In the genomic region with DNA sequence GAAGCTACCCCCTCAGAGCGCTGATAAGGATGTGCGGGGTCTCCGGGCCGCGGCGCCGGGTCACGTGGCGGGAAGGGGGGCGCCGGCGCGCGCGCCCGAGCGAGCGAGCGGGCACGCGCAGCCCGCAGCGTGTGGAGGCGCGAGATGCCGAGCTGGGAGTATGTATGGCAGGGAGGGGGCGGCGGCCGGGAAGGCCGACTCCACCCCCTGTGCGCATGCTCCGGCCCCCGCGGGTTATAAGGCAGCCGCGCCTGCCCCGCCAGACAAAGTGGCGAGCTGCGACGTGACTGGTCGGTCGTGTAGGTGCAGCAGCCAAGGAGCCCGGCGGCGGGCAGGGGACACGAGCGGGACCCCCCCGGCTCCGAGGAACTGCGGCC, we compare ENCODE assay signal across 8 mouse cellular contexts. TPM values are rescaled to one million over a fixed set of nuclear protein-coding genes. Genes with fewer than 3 reads are reported as not detected.
DNase-seq lines count a peak whose midpoint lies in the region; ATAC-seq and TF ChIP-seq lines count a peak whose summit lies in the region.

Gene Slc16a1 (plus strand): TSS at position 266 of the 377 bp plus-strand sequence.

- H3K9ac ChIP-seq in heart, embryonic 12.5 days = peak within 1 kb of the TSS; percentile 92
- peak within 1 kb of the TSS; percentile 99 for H3K9ac ChIP-seq in liver, embryonic 12.5 days
- peak within 1 kb of the TSS; percentile 78 for H3K9ac ChIP-seq in stomach, embryonic 15.5 days

- ATAC-seq in heart, embryonic 12.5 days (ENCODE audit: insufficient number of reproducible peaks, low FRiP score) = peak; percentile 98
- ATAC-seq in liver, embryonic 12.5 days = peak; percentile 95
- ATAC-seq in stomach, embryonic 15.5 days (ENCODE audit: insufficient read depth, low FRiP score, low read depth) = peak; percentile 98

- peak; percentile 96 for DNase-seq in brain, embryonic 14.5 days (ENCODE audit: low read depth)
- peak; percentile 93 for DNase-seq in kidney, postnatal 10 days
- DNase-seq in natural killer cell, adult 2 months (ENCODE audit: low spot score in 2 of 2) = peak; percentile 76 to 83

- under 1% methylated on average over 50 of the region's 50 CpGs for WGBS in heart, embryonic 12.5 days
- under 1% methylated on average over 50 of the region's 50 CpGs for WGBS in liver, embryonic 12.5 days (ENCODE audit: insufficient replicate concordance)
- under 1% methylated on average over 46 of the region's 50 CpGs for WGBS in stomach, embryonic 15.5 days

- TF ChIP-seq POLR2A in brain, embryonic 14.5 days (IDR thresholded peaks at IDR 0.05; ENCODE audit: borderline replicate concordance, extremely low read depth, insufficient read depth, insufficient read length, poor library complexity, severe bottlenecking) = peak; percentile 80

- peak within 1 kb of the TSS; percentile 90 for H3K4me3 ChIP-seq in C2C12 (ENCODE audit: insufficient read depth, poor library complexity, severe bottlenecking)
- peak within 1 kb of the TSS; percentile 100 for H3K4me3 ChIP-seq in erythroblast, embryonic 14.5 days (replicated peaks)
- H3K4me3 ChIP-seq in heart, embryonic 12.5 days = peak within 1 kb of the TSS; percentile 78
- peak within 1 kb of the TSS; percentile 98 for H3K4me3 ChIP-seq in liver, embryonic 12.5 days
- H3K4me3 ChIP-seq in stomach, embryonic 15.5 days (replicated peaks) = peak within 1 kb of the TSS; percentile 76

- H3ac ChIP-seq in C2C12 (ENCODE audit: control insufficient read depth, insufficient read length, low read depth) = peak within 1 kb of the TSS; percentile 82

- peaks cover 71% of the 10 kb centered on the region for H3K4me1 ChIP-seq in erythroblast, embryonic 14.5 days (ENCODE audit: control insufficient read depth)
- H3K4me1 ChIP-seq in heart, embryonic 12.5 days (replicated peaks) = peaks cover 15% of the 10 kb centered on the region
- H3K4me1 ChIP-seq in liver, embryonic 12.5 days = peaks cover 61% of the 10 kb centered on the region
- H3K4me1 ChIP-seq in stomach, embryonic 15.5 days = 0 out of 2 replicates have a peak, but pooled peaks cover 3% of the 10 kb centered on the region

- no peak for TF ChIP-seq CTCF in C2C12 (IDR thresholded peaks at IDR 0.05; ENCODE audit: control insufficient read depth, insufficient read depth, insufficient read length)
- TF ChIP-seq CTCF in brain, embryonic 14.5 days (IDR thresholded peaks at IDR 0.05; ENCODE audit: borderline replicate concordance, extremely low read depth, insufficient read depth, insufficient read length) = no peak

- H3K36me3 ChIP-seq in C2C12 (ENCODE audit: control insufficient read depth, insufficient read depth) = no peaks in the 10 kb centered on the region
- peaks cover 65% of the 10 kb centered on the region for H3K36me3 ChIP-seq in erythroblast, embryonic 14.5 days (ENCODE audit: control insufficient read depth)
- no peaks in the 10 kb centered on the region for H3K36me3 ChIP-seq in heart, embryonic 12.5 days
- H3K36me3 ChIP-seq in liver, embryonic 12.5 days = peaks cover 6% of the 10 kb centered on the region; the same call in 1 of the 2 replicates
- H3K36me3 ChIP-seq in stomach, embryonic 15.5 days = no peaks in the 10 kb centered on the region

- peak within 1 kb of the TSS; percentile 86 for H3K27ac ChIP-seq in heart, embryonic 12.5 days (ENCODE audit: poor library complexity, severe bottlenecking)
- peak within 1 kb of the TSS; percentile 90 for H3K27ac ChIP-seq in liver, embryonic 12.5 days
- H3K27ac ChIP-seq in stomach, embryonic 15.5 days = peak within 1 kb of the TSS; percentile 52

- no peaks in the 10 kb centered on the region for H3K27me3 ChIP-seq in C2C12 (ENCODE audit: control insufficient read depth, insufficient read depth, insufficient read length)
- H3K27me3 ChIP-seq in erythroblast, embryonic 14.5 days (ENCODE audit: control insufficient read depth) = no peaks in the 10 kb centered on the region
- H3K27me3 ChIP-seq in heart, embryonic 12.5 days (replicated peaks) = no peaks in the 10 kb centered on the region
- no peaks in the 10 kb centered on the region for H3K27me3 ChIP-seq in liver, embryonic 12.5 days (replicated peaks)
- H3K27me3 ChIP-seq in stomach, embryonic 15.5 days (replicated peaks) = no peaks in the 10 kb centered on the region

- peaks cover 73% of the 10 kb centered on the region for H3K79me2 ChIP-seq in C2C12 (ENCODE audit: control insufficient read depth, insufficient read depth)

- no peaks in the 10 kb centered on the region for H3K9me3 ChIP-seq in erythroblast, embryonic 14.5 days (ENCODE audit: control insufficient read depth, low read length)
- H3K9me3 ChIP-seq in heart, embryonic 12.5 days (replicated peaks) = no peaks in the 10 kb centered on the region
- no peaks in the 10 kb centered on the region for H3K9me3 ChIP-seq in liver, embryonic 12.5 days (replicated peaks)
- H3K9me3 ChIP-seq in stomach, embryonic 15.5 days = no peaks in the 10 kb centered on the region

- H3K79me3 ChIP-seq in C2C12 (ENCODE audit: low read depth) = peaks cover 53% of the 10 kb centered on the region

- H3K4me2 ChIP-seq in heart, embryonic 12.5 days = peak within 1 kb of the TSS; percentile 72
- peak within 1 kb of the TSS; percentile 93 for H3K4me2 ChIP-seq in liver, embryonic 12.5 days
- H3K4me2 ChIP-seq in stomach, embryonic 15.5 days = peak within 1 kb of the TSS; percentile 96

TF ChIP-seq in C2C12, 6 proteins besides CTCF, POLR2A, EP300 and RAD21:
- TF ChIP-seq USF1 (IDR thresholded peaks at IDR 0.05; ENCODE audit: low read depth) = peak; percentile 86
- peak; percentile 58 for TF ChIP-seq MAX (IDR thresholded peaks at IDR 0.05)
- TF ChIP-seq MYOG (IDR thresholded peaks at IDR 0.05; ENCODE audit: control insufficient read depth, extremely low read depth, insufficient read length) = no peak
- no peak for TF ChIP-seq CEBPB (IDR thresholded peaks at IDR 0.05; ENCODE audit: low read depth)
- no peak for TF ChIP-seq FOSL1 (IDR thresholded peaks at IDR 0.05; ENCODE audit: insufficient read depth, low read length, poor library complexity, severe bottlenecking)

RNA-seq across cellular contexts. Expression of gene Slc16a1, which starts in this region (rescaled TPM):
- 25.8 TPM for polyA plus RNA-seq in C2C12 (2012; fragmentation: generic; extraction: Trizol)
- 6.7 and 7.3 TPM in 2 replicates for polyA plus RNA-seq in brain, embryonic 14.5 days (2012; rRNA removed)
- 12.8 and 18.6 TPM in 2 replicates for polyA plus RNA-seq in erythroblast, embryonic 14.5 days (2012)
- 89.3 and 89.4 TPM in 2 replicates for polyA plus RNA-seq in heart, embryonic 12.5 days (2016; fragmentation: Nextera tagmentation; extraction: Ambion mirVana)
- polyA plus RNA-seq in liver, embryonic 12.5 days (2016; fragmentation: Nextera tagmentation; extraction: Ambion mirVana) = 95.7 and 96.9 TPM in 2 replicates
- 33.7 and 35.6 TPM in 2 replicates for polyA plus RNA-seq in stomach, embryonic 15.5 days (2015; fragmentation: Nextera tagmentation; extraction: Ambion mirVana)

Comparison
In these comparisons a context has a peak if more than half of its experiments do, and no peak if none do; other contexts are left out.
1. Peak in every context shown above with its lines: DNase-seq, ATAC-seq, H3K4me3 ChIP-seq and H3K27ac ChIP-seq.